Mouse (Mus musculus) lung, adult 10 weeks (tissue): ENCODE data around the gene Klk1b3. TPM values are rescaled to one million over a fixed set of nuclear protein-coding genes. Genes with fewer than 3 reads are reported as not detected.

Source experiments
- polyA plus RNA-seq: library from polyadenylated mRNA; stranded (reverse); fragments of 350-450 nt; fragmentation: Illumina TruSeq; extraction: RNeasy Lipid Tissue Mini Kit (QIAGEN cat#74804); gene quantifications from one replicate; pipeline ENCODE4 v1.2.3, GENCODE M21; 2014; ENCODE audit warnings: low read depth, low replicate concordance; ENCODE audit not compliant: insufficient read depth

Gene Klk1b3
- polyA plus RNA-seq, result not detected

DNA sequence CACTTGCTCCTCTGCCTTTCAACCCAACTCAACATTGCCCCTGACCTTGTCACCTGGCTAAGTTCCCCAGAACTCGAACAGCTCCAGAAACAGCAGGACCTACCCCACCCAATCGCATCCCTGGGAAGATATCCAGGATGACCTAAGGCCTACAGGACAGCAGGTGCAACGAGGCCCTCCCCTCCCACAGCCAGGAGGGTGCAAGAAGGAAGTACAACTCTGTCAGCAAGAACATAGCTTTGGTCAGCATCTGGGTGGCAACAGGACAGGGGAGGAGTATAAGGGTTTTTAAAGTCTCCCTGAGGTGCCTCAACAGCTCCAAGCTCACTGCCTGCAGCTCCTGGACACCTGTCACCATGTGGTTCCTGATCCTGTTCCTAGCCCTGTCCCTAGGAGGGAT, at the start of gene Klk1b3:
Gene Klk1b3 (plus strand): TSS at position 301 of the 400 bp plus-strand sequence.

DNA sequence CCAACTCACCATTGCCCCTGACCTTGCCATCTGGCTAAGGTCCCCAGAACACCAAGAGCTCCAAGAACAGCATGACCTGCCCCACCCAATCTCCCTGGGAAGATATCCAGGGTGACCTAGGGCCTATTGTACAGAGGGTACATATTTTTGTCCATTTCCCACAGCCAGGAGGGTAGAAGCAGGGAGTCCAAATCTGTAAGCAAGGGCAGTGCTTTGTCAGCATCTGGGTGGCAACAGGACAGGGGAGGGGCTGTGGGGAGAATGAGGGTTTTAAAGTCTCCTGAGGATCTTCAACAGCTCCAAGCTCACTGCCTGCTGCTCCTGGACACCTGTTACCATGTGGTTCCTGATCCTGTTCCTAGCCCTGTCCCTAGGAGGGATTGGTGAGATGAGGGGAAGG, 10.1 kb upstream of the Klk1b3 start, which contains the start of gene Klk1b24:
Gene Klk1b24 (plus strand): TSS at position 301 of the 400 bp plus-strand sequence.

DNA sequence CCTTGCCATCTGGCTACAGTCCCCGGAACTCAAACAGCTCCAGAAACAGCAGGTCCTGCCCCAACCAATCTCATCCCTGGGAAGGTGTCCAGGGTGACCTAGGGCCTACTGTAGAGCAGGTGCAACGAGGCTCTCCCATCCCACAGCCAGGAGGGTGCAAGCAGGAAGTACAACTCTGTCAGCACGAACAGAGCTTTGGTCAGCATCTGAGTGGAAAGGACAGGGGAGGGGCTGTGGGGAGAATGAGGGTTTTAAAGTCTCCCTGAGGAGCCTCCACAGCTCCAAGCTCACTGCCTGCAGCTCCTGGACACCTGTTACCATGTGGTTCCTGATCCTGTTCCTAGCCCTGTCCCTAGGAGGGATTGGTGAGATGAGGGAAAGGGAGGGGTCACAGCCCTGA, 9.1 kb downstream of the Klk1b3 start, which contains the start of gene Klk1b4:
Gene Klk1b4 (plus strand): TSS at position 301 of the 400 bp plus-strand sequence.

DNA sequence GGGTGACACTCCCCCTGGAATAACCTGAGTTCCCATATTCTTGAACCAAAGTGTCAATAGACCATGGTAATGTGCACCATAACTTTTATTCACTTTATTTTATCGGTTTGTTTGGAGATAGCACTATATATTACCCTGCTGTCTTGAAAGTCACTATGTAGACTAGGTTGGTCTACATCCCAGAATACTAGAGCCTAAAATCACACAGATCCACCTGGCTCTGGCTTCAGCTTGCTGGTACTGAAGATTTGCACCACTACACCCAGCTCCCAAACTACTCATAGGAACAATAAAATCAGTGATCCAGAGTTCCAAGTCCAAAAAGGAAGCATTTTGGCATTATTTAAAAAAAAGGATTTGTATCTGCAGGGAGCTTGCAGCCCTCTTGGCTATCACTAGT, 17.7 kb downstream of the Klk1b3 start, which contains the start of gene Klk1b5:
Gene Klk1b5 (plus strand): TSS at position 301 of the 400 bp plus-strand sequence.

DNA sequence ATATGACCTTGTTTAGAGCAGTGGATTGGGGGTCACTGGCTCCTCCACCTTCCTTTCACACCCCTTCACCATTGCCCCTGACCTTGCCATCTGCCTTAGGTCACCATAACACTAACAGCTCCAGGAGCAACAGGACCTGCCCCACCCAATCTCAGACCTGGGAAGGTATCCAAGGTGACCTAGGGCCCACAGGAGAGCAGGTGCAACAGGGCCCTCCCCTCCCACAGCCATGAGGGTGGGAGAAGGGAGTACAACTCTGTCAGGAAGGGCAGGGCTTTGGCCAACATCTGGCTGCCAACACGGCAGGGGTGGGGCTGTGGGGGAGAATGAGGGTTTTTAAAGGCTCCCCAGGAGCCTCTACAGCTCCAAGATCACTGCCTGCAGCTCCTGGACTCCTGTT, 27.1 kb downstream of the Klk1b3 start, which contains the start of gene Klk1:
Gene Klk1 (plus strand): TSS at position 285 of the 400 bp plus-strand sequence.

DNA sequence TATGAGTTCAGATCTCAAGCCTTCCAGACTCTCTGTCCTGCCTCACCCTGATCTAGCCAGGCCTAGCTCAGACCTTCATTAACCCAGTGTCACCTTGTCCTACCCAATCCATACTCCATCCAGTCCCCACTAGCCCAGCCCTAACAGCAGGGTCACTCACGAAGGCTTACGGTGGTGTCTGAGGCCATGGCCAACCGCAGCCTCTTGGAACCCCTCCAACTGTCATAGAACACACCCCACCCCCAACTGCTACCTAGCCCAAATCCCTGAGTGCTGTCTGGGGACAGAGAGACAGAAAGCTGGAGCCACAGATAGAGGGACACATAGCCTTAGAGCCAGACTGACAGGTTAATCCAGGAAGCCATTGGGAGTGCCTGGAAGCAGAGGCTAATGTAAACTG, 37.9 kb downstream of the Klk1b3 start, which contains the start of gene Gm36864:
Gene Gm36864 (plus strand): TSS at position 269 of the 400 bp plus-strand sequence.

DNA sequence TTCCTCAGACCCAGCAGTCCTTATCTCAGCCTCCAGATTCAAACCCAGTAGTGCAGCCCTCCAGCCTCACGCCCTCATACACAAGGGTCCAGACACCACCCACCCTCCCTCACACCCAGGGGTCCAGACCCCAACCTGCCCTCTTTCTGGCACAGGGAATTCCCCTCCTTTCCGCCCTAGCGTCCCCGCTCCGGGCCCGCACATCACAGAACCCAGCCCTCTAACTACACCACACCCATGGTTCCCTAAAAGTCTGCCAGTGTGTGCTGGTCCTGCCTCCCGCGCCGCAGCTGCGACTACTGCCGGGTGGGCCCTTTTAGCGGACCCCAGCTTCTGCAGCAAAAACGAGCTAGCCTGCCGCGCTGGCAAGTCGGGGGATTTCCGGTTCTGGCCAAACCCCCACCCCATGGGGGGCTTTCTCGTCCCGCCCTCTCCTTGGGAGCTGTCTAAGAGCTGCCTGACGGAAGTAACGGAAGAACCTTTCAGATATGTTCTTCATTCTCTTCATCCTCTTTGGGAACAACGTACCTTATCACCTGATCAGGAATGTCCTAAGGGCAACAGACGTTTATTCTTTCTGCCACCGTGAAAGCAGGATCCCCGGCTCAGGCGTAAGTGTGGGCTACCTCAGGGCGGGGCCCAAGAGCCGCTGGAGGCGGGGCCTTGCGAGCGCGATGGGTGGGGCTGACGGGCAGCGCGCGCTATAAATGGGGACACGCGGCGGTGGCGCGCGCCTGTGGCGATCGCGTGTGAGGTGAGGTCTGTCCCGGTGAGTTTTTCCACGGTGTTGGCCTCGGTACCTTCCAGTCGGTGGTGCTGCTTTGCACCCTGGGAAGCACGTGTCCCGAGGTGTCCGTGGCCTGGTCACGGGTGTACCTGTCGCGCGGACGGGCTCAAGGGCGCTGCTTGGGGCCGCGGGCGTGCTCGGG, 48.3 kb downstream of the Klk1b3 start, which contains the start of the genes 1700028J19Rik and 2410002F23Rik:
Gene 1700028J19Rik (minus strand): TSS at position 641 of the 929 bp plus-strand sequence.
Gene 2410002F23Rik (plus strand): TSS at position 668 of the 929 bp plus-strand sequence.

Other genes with a start within 250 kb of the Klk1b3 start
- gene Klk1b8, start 247.5 kb upstream of the Klk1b3 start, polyA plus RNA-seq, result not detected
- not detected for gene Klk1b1, start 231.4 kb upstream of the Klk1b3 start, polyA plus RNA-seq
- gene Klk1b9, start 222.1 kb upstream of the Klk1b3 start, polyA plus RNA-seq, result not detected
- gene Klk1b11, start 202.3 kb upstream of the Klk1b3 start, polyA plus RNA-seq, result not detected
- gene Klk1b26, start 186.0 kb upstream of the Klk1b3 start, polyA plus RNA-seq, result not detected
- gene Klk1b27, start 145.9 kb upstream of the Klk1b3 start, polyA plus RNA-seq, result not detected
- gene Klk1b21, start 95.9 kb upstream of the Klk1b3 start, polyA plus RNA-seq, result not detected
- not detected for gene Klk1b22, start 85.5 kb upstream of the Klk1b3 start, polyA plus RNA-seq
- gene Klk1b16, start 61.4 kb upstream of the Klk1b3 start, polyA plus RNA-seq, result not detected
- not detected for gene Klk1b24, start 10.0 kb upstream of the Klk1b3 start, polyA plus RNA-seq
- not detected for gene Klk1b4, start 9.2 kb downstream of the Klk1b3 start, polyA plus RNA-seq
- not detected for gene Klk1b5, start 17.8 kb downstream of the Klk1b3 start, polyA plus RNA-seq
- 1.4 TPM for gene Klk1, start 27.2 kb downstream of the Klk1b3 start, polyA plus RNA-seq
- not detected for gene Gm36864, start 38.0 kb downstream of the Klk1b3 start, polyA plus RNA-seq
- gene 1700028J19Rik, start 48.5 kb downstream of the Klk1b3 start, polyA plus RNA-seq, result 0.31 TPM
- 13.5 TPM for gene 2410002F23Rik, start 48.5 kb downstream of the Klk1b3 start, polyA plus RNA-seq
- gene Acp4, start 59.2 kb downstream of the Klk1b3 start, polyA plus RNA-seq, result not detected
- not detected for gene Gm15517, start 63.3 kb downstream of the Klk1b3 start, polyA plus RNA-seq
- 3.6 TPM for gene Clec11a, start 108.7 kb downstream of the Klk1b3 start, polyA plus RNA-seq
- 0.14 TPM for gene Shank1, start 112.1 kb downstream of the Klk1b3 start, polyA plus RNA-seq
- 1.0 TPM for gene Syt3, start 185.9 kb downstream of the Klk1b3 start, polyA plus RNA-seq
- gene 1700008O03Rik, start 187.6 kb downstream of the Klk1b3 start, polyA plus RNA-seq, result 0.41 TPM
- 0.48 TPM for gene Lrrc4b, start 230.8 kb downstream of the Klk1b3 start, polyA plus RNA-seq